Mouse (Mus musculus) cortical plate, adult 2 months (tissue): ENCODE data around the gene Slc9a7.

ENCODE experiments used
- CTCF ChIP-seq: fragments of 200-500 bp; IDR thresholded peaks from 2 replicates; pipeline ENCODE4 v1.5.1; 2011; ENCODE audit warnings: mild to moderate bottlenecking, control low read depth, low read length; ENCODE audit not compliant: insufficient read depth; ENCODE audit errors: extremely low read depth
- POLR2A ChIP-seq: fragments of 200-500 bp; IDR thresholded peaks from 2 replicates; pipeline ENCODE4 v1.6.1; 2011; ENCODE audit warnings: mild to moderate bottlenecking, low read length, control low read depth; ENCODE audit not compliant: insufficient read depth; ENCODE audit errors: extremely low read depth

GRCm38 (mm10) chrX:20305941-20306340, 14.3 kb upstream of the Slc9a7 start:
- TF ChIP-seq CTCF (no peak), POLR2A (no peak)
